Mouse (Mus musculus): ENCODE measurements around the gene Ndufa4.

Ndufa4 gene

DNA sequence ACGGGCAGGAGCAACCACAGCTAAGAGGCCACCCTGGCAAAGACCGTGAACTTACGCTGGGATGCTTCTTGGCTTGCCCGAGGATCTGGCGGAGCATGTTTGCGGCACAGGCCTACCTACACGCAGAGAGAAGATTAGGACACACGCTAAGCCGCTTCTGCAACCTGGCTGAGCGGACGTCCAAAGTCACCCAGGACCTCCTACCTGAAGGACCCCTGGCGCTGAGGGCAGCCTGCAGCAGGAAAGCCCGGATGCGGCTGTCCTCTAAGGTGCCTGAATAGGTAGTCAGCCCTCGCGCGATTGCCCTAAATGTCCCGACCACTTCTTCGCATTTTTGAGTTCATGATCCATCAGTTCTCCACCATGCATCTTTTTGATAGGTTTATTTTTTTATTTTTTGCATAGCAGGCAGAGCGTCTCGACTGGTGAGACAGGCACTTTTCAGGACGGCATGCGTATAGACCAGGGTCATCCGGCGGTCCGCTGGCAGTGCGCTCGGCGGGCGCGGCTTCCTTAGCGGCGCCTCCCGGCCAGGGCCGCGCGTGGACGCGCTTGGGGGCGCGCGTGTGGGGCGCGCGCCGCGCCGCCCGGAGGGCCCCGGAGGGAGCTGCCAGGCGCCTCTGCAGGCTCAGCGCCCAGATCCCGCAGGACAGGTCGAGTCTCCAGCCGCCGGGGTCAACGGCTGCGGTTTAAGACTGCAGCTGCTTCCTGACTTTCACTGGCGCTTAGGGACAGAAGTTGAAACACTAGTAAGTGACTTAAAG is at the start of gene Ndufa4, which contains the start of gene Phf14:
Gene Ndufa4, minus strand, starts transcription at position 229 of the 764 bp plus-strand sequence.
Gene Phf14, plus strand, starts transcription at position 541 of the 764 bp plus-strand sequence.
- Histone ChIP-seq H3K9me3 (ENCODE audit: low read length) (no peaks in the 10 kb centered on the region), H3K27me3 (ENCODE audit: insufficient read depth, low read length) (no peaks in the 10 kb centered on the region), H3K36me3 (ENCODE audit: insufficient read depth, low read length) (peaks cover 36% of the 10 kb centered on the region), H3K4me1 (replicated peaks; ENCODE audit: low read depth, low read length) (peaks cover 28% of the 10 kb centered on the region), H3K4me3 (replicated peaks; ENCODE audit: low read length) (peak within 1 kb of the TSS; percentile 95)
- TF ChIP-seq POU5F1 (IDR thresholded peaks at IDR 0.05; ENCODE audit: borderline replicate concordance, low read length), result no peak
- no peak for TF ChIP-seq CTCF (conservative IDR thresholded peaks at IDR 0.05; ENCODE audit: low read length)
- TF ChIP-seq NANOG (IDR thresholded peaks at IDR 0.05; ENCODE audit: borderline replicate concordance, low read length), result no peak

DNA sequence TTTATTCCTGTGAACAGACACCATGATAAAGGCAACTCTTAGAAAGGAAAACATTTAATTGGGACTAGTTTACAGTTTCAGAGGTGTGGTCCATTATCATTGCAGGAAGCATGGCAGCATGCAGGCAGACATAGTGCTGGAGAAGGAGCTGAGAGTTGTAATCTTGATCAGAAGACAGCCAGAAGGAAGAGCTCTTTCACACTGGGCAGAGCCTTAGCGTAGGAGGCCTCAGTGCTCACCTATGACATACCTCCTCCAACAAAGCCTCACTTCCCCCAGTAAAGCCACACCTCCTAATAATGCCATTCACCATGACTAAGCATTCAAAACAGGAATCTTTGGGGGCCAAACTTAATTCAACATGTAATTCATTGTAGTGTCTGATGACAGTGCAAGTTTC is 40.8 kb upstream of the Ndufa4 start:
- H3K27me3 ChIP-seq (ENCODE audit: insufficient read depth, low read length), result no peaks in the 10 kb centered on the region
- no peak overlapping the region for H3K4me3 ChIP-seq (replicated peaks; ENCODE audit: low read length)
- H3K9me3 ChIP-seq (ENCODE audit: low read length), result no peaks in the 10 kb centered on the region
- H3K4me1 ChIP-seq (replicated peaks; ENCODE audit: low read depth, low read length), result peaks cover 11% of the 10 kb centered on the region
- H3K36me3 ChIP-seq (ENCODE audit: insufficient read depth, low read length), result peaks cover 16% of the 10 kb centered on the region
- no peak for TF ChIP-seq CTCF (conservative IDR thresholded peaks at IDR 0.05; ENCODE audit: low read length)
- TF ChIP-seq NANOG (IDR thresholded peaks at IDR 0.05; ENCODE audit: borderline replicate concordance, low read length), result no peak
- TF ChIP-seq POU5F1 (IDR thresholded peaks at IDR 0.05; ENCODE audit: borderline replicate concordance, low read length), result no peak

DNA sequence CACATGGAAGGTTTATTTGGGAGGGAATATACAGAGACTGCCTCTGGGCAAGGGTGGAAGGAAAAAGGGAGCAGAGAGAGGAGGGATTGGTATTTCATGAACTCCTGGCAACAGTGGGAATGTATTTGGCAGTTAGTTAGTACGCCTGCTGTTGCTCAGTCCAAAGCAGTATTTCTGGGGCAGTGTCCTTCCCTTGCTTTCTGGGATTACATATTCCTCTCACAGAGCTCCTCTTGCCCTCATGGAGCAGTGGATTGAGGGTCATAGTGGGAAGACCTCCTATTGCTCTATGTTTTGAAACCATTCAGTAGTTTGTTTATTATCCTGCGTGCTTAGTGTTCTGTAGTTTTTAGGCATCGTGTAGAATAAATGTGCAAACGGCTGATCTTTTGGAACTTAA is 34.8 kb upstream of the Ndufa4 start:
- H3K4me3 ChIP-seq (replicated peaks; ENCODE audit: low read length), result no peak overlapping the region
- no peaks in the 10 kb centered on the region for H3K27me3 ChIP-seq (ENCODE audit: insufficient read depth, low read length)
- peaks cover 3% of the 10 kb centered on the region; the same call in 1 of the 2 replicates for H3K4me1 ChIP-seq (replicated peaks; ENCODE audit: low read depth, low read length)
- TF ChIP-seq POU5F1 (IDR thresholded peaks at IDR 0.05; ENCODE audit: borderline replicate concordance, low read length) (no peak), CTCF (conservative IDR thresholded peaks at IDR 0.05; ENCODE audit: low read length) (no peak), NANOG (IDR thresholded peaks at IDR 0.05; ENCODE audit: borderline replicate concordance, low read length) (no peak)
- H3K36me3 ChIP-seq (ENCODE audit: insufficient read depth, low read length), result peaks cover 22% of the 10 kb centered on the region
- H3K9me3 ChIP-seq (ENCODE audit: low read length), result no peaks in the 10 kb centered on the region

DNA sequence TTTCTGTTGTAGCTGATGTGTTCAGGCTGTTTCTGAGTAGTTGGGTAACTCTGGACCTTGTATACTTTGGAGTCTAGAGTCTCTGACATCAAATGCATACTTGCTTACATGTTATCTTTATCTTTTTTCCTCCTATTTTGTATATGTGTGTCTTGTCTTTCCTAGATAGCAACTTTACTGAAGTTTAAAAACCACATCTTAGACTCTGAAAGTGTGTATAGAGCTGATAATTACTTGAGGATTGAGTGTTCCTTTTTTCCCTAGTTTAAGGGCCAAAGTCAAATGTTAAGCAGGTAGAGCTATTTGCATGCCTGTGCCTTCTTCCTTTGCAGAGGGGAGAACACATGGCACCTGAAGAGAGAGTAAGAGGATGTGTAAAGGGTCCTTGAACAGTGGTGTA is 33.6 kb upstream of the Ndufa4 start:
- H3K4me3 ChIP-seq (replicated peaks; ENCODE audit: low read length), result no peak overlapping the region
- H3K9me3 ChIP-seq (ENCODE audit: low read length), result no peaks in the 10 kb centered on the region
- peaks cover 3% of the 10 kb centered on the region; the same call in 1 of the 2 replicates for H3K4me1 ChIP-seq (replicated peaks; ENCODE audit: low read depth, low read length)
- no peaks in the 10 kb centered on the region for H3K27me3 ChIP-seq (ENCODE audit: insufficient read depth, low read length)
- no peak for TF ChIP-seq NANOG (IDR thresholded peaks at IDR 0.05; ENCODE audit: borderline replicate concordance, low read length)
- TF ChIP-seq CTCF (conservative IDR thresholded peaks at IDR 0.05; ENCODE audit: low read length), result no peak
- TF ChIP-seq POU5F1 (IDR thresholded peaks at IDR 0.05; ENCODE audit: borderline replicate concordance, low read length), result no peak
- peaks cover 20% of the 10 kb centered on the region for H3K36me3 ChIP-seq (ENCODE audit: insufficient read depth, low read length)

DNA sequence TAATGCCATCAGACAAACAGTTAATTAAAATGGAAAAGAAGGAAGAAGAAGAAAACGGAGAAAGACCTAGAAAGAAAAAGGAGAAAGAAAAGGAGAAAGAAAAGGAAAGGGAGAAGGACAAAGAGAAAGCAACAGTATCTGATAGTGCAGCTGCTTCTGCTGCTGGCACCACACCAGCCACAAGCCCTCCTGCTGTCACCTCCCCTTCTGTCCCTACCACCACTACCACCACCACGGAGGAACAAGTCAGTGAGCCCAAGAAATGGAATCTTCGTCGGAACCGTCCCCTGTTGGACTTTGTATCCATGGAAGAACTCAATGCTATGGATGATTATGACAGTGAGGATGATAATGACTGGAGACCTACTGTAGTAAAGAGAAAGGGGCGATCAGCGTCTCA is 26.1 kb upstream of the Ndufa4 start:
- Histone ChIP-seq H3K4me3 (replicated peaks; ENCODE audit: low read length) (no peak overlapping the region), H3K27me3 (ENCODE audit: insufficient read depth, low read length) (no peaks in the 10 kb centered on the region), H3K36me3 (ENCODE audit: insufficient read depth, low read length) (peaks cover 5% of the 10 kb centered on the region; the same call in 1 of the 2 replicates), H3K9me3 (ENCODE audit: low read length) (no peaks in the 10 kb centered on the region), H3K4me1 (replicated peaks; ENCODE audit: low read depth, low read length) (no peaks in the 10 kb centered on the region; the same call in 1 of the 2 replicates)
- TF ChIP-seq NANOG (IDR thresholded peaks at IDR 0.05; ENCODE audit: borderline replicate concordance, low read length) (no peak), POU5F1 (IDR thresholded peaks at IDR 0.05; ENCODE audit: borderline replicate concordance, low read length) (no peak), CTCF (conservative IDR thresholded peaks at IDR 0.05; ENCODE audit: low read length) (no peak)

DNA sequence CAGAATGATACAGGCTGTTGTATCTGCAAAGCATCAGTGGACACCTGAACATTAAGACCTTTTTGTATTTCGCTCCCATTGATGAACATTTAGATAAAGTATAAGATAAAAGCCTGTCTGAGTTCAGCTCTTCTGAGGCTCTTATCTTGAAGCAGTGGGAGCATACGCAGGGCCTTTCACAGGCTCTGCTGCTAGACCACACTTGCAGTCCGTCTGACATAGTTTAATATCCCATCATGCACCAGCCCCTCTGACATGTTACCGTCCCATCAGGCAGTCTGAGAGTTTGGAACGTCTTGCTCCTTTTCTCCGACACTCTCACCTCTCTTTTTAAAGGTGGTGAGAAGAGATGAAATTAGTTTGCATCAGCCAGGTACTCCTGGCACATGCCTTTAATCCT is 20.2 kb upstream of the Ndufa4 start:
- H3K9me3 ChIP-seq (ENCODE audit: low read length), result no peaks in the 10 kb centered on the region
- TF ChIP-seq POU5F1 (IDR thresholded peaks at IDR 0.05; ENCODE audit: borderline replicate concordance, low read length), result no peak
- TF ChIP-seq NANOG (IDR thresholded peaks at IDR 0.05; ENCODE audit: borderline replicate concordance, low read length), result no peak
- TF ChIP-seq CTCF (conservative IDR thresholded peaks at IDR 0.05; ENCODE audit: low read length), result no peak
- H3K27me3 ChIP-seq (ENCODE audit: insufficient read depth, low read length), result no peaks in the 10 kb centered on the region
- peaks cover 10% of the 10 kb centered on the region; the same call in 1 of the 2 replicates for H3K36me3 ChIP-seq (ENCODE audit: insufficient read depth, low read length)
- H3K4me3 ChIP-seq (replicated peaks; ENCODE audit: low read length), result no peak overlapping the region
- peaks cover 15% of the 10 kb centered on the region for H3K4me1 ChIP-seq (replicated peaks; ENCODE audit: low read depth, low read length)

DNA sequence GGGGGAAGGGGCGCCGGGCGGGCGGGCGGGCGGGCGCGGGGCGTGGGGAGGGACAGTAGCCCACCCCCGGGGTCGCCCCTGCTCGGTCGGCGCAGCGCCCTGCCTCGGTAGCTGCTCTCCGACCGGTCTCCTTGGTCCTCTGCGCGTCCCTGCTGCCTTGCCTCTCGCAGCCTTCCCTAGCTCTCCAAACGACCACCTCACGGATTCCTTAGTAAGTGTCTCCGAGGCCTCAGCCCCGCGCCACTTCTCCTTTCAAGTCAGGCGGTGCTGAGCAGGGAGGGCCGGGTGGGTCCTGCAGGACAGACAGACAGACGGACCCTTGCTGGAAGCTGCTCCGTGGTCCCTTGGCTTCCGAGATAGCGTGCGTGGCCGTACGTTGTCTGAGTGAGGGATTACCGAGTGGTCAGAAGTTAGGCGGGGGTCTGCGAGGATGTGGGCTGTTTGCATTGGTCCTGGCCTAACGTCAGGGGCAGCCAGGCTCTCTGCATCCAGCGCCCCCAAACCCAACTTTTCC is 18.8 kb upstream of the Ndufa4 start:
- Histone ChIP-seq H3K27me3 (ENCODE audit: insufficient read depth, low read length) (no peaks in the 10 kb centered on the region), H3K9me3 (ENCODE audit: low read length) (no peaks in the 10 kb centered on the region), H3K4me3 (replicated peaks; ENCODE audit: low read length) (peak overlapping the region; percentile 81), H3K4me1 (replicated peaks; ENCODE audit: low read depth, low read length) (peaks cover 15% of the 10 kb centered on the region), H3K36me3 (ENCODE audit: insufficient read depth, low read length) (peaks cover 10% of the 10 kb centered on the region; the same call in 1 of the 2 replicates)
- TF ChIP-seq CTCF (conservative IDR thresholded peaks at IDR 0.05; ENCODE audit: low read length) (no peak), NANOG (IDR thresholded peaks at IDR 0.05; ENCODE audit: borderline replicate concordance, low read length) (no peak), POU5F1 (IDR thresholded peaks at IDR 0.05; ENCODE audit: borderline replicate concordance, low read length) (no peak)

DNA sequence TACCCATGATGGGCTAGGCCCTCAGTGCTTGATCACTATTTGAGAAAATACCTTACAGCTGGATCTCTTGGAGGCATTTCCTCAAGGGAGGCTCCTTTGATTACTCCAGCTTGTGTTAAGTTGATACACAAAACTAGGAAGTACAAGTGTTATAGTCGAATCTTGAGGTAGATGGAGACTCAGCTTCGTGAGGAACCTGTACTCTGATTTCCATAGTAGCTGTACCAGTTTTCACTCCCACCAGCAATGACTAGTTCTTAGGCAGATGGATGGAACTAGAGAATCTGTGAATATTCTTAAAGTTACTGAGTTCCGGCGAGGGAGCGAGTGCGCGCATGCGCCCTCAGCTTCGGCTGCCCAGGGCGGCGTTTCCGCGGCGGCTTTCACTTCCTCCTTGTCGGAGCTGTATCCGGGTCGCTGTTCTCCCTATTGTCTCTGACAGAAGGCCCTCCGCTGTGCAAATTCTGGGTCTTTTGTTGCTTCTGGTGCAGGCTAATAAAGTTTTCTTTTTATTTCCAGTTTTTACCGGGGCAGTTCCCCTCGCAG is 18.3 kb upstream of the Ndufa4 start:
- Histone ChIP-seq H3K27me3 (ENCODE audit: insufficient read depth, low read length) (no peaks in the 10 kb centered on the region), H3K9me3 (ENCODE audit: low read length) (no peaks in the 10 kb centered on the region), H3K4me3 (replicated peaks; ENCODE audit: low read length) (peak overlapping the region; percentile 81), H3K36me3 (ENCODE audit: insufficient read depth, low read length) (peaks cover 10% of the 10 kb centered on the region; the same call in 1 of the 2 replicates), H3K4me1 (replicated peaks; ENCODE audit: low read depth, low read length) (peaks cover 15% of the 10 kb centered on the region)
- TF ChIP-seq CTCF (conservative IDR thresholded peaks at IDR 0.05; ENCODE audit: low read length) (no peak), NANOG (IDR thresholded peaks at IDR 0.05; ENCODE audit: borderline replicate concordance, low read length) (no peak), POU5F1 (IDR thresholded peaks at IDR 0.05; ENCODE audit: borderline replicate concordance, low read length) (no peak)
